Comparison of ENCODE assay signal across 16 mouse cellular contexts in genomic region chr11:34337907-34338306, GRCm38 (mm10). TPM values are rescaled to one million over a fixed set of nuclear protein-coding genes. Genes with fewer than 3 reads are reported as not detected.
A peak's percentile ranks its signal among the peaks of the same experiment; 100 is the strongest.
DNase-seq lines count a peak whose midpoint lies in the region; ATAC-seq and TF ChIP-seq lines count a peak whose summit lies in the region.
"Had no signal": no experiment of that assay in that cellular context is flagged by ENCODE, and none has a peak within 500 bp of the region (broad histone marks: within the 10 kb centered on the region; RNA-seq: fewer than 3 reads in every experiment).

No protein-coding gene starts in this region.

- TF ChIP-seq CTCF in forebrain, postnatal 0 days (IDR thresholded peaks at IDR 0.05; ENCODE audit: low read depth): peak; percentile 44
- peak; percentile 34; the same call in 1 of the 2 replicates for TF ChIP-seq CTCF in lung, embryonic 14.5 days (IDR thresholded peaks at IDR 0.05; ENCODE audit: low read depth)
- TF ChIP-seq CTCF in liver, postnatal 0 days (IDR thresholded peaks at IDR 0.05; ENCODE audit: low read depth): peak; percentile 43

- ATAC-seq in forebrain, postnatal 0 days: no peak
- no peak for ATAC-seq in forebrain, embryonic 11.5 days (replicated peaks; ENCODE audit: low FRiP score)
- no peak for ATAC-seq in lung, embryonic 14.5 days (ENCODE audit: insufficient read depth)
- no peak for ATAC-seq in liver, postnatal 0 days
- ATAC-seq: forebrain, embryonic 16.5 days had no signal

- no peaks in the 10 kb centered on the region for H3K36me3 ChIP-seq in forebrain, postnatal 0 days (ENCODE audit: insufficient read depth)
- no peaks in the 10 kb centered on the region for H3K36me3 ChIP-seq in forebrain, embryonic 11.5 days (ENCODE audit: control insufficient read depth, insufficient read depth, low read length)
- H3K36me3 ChIP-seq in lung, embryonic 14.5 days (ENCODE audit: insufficient read depth): no peaks in the 10 kb centered on the region
- no peaks in the 10 kb centered on the region for H3K36me3 ChIP-seq in ES-E14 (ENCODE audit: control insufficient read depth, insufficient read depth, low read length, poor library complexity, severe bottlenecking)
- no peaks in the 10 kb centered on the region for H3K36me3 ChIP-seq in liver, postnatal 0 days (replicated peaks; ENCODE audit: insufficient read depth, low read length)

- no peak for DNase-seq in forebrain, postnatal 0 days
- no peak for DNase-seq in forebrain, embryonic 11.5 days (ENCODE audit: low spot score)
- DNase-seq in lung, embryonic 14.5 days: no peak
- no peak for DNase-seq in lung, postnatal 14 days
- DNase-seq in ES-E14 (ENCODE audit: low read depth, low spot score): peak; percentile 30
- no peak for DNase-seq in liver, postnatal 0 days
- DNase-seq in ovary, postnatal 36 days (ENCODE audit: low spot score): no peak
- no peak for DNase-seq in adrenal gland, adult 18-20 months (ENCODE audit: low spot score in 2 of 2)
- DNase-seq: adrenal gland, adult 8-10 months; cerebellum, adult 9-10 months; gastrocnemius, postnatal 10 days; retina, postnatal 1 day had no signal

- no peak overlapping the region for H3K4me2 ChIP-seq in forebrain, postnatal 0 days (ENCODE audit: low read depth)
- no peak overlapping the region for H3K4me2 ChIP-seq in forebrain, embryonic 11.5 days (ENCODE audit: low read depth, low read length, severe bottlenecking)
- H3K4me2 ChIP-seq in lung, embryonic 14.5 days: no peak overlapping the region
- H3K4me2 ChIP-seq in liver, postnatal 0 days (ENCODE audit: low read depth, low read length): no peak overlapping the region

- H3K4me3 ChIP-seq in forebrain, postnatal 0 days (ENCODE audit: low read depth, low read length): no peak overlapping the region
- H3K4me3 ChIP-seq in forebrain, embryonic 11.5 days (ENCODE audit: low read depth, low read length): no peak overlapping the region
- no peak overlapping the region for H3K4me3 ChIP-seq in lung, embryonic 14.5 days (ENCODE audit: low read depth, low read length)
- no peak overlapping the region for H3K4me3 ChIP-seq in ES-E14 (ENCODE audit: insufficient read depth in 1 of 2, low read depth in 1 of 2, low read length in 2 of 2, poor library complexity in 1 of 2, severe bottlenecking in 1 of 2)
- no peak overlapping the region for H3K4me3 ChIP-seq in liver, postnatal 0 days (ENCODE audit: low read depth, low read length)

- in situ Hi-C loops in ES-E14 (cut with MboI; ENCODE audit: low sequenced_read_pairs in 2 of 2, unreplicated experiment in 2 of 2): no loop called here

- 66% methylated on average over 1 of the region's 1 CpGs for WGBS in forebrain, postnatal 0 days
- WGBS in forebrain, embryonic 11.5 days: 72% methylated on average over 1 of the region's 1 CpGs
- 65% methylated on average over 1 of the region's 1 CpGs for WGBS in lung, embryonic 14.5 days
- 69% methylated on average over 1 of the region's 1 CpGs for WGBS in liver, postnatal 0 days (ENCODE audit: insufficient replicate concordance)

- no peaks in the 10 kb centered on the region for H3K9me3 ChIP-seq in forebrain, postnatal 0 days (ENCODE audit: low read length)
- no peaks in the 10 kb centered on the region for H3K9me3 ChIP-seq in forebrain, embryonic 11.5 days (ENCODE audit: control insufficient read depth, low read length)
- no peaks in the 10 kb centered on the region for H3K9me3 ChIP-seq in lung, embryonic 14.5 days (ENCODE audit: low read depth, low read length)
- no peaks in the 10 kb centered on the region for H3K9me3 ChIP-seq in ES-E14 (ENCODE audit: control insufficient read depth, insufficient read depth, low read depth, low read length)
- H3K9me3 ChIP-seq in liver, postnatal 0 days (ENCODE audit: low read length): no peaks in the 10 kb centered on the region

- no peaks in the 10 kb centered on the region for H3K27me3 ChIP-seq in forebrain, postnatal 0 days (ENCODE audit: insufficient read depth, low read length)
- H3K27me3 ChIP-seq in forebrain, embryonic 11.5 days (ENCODE audit: control insufficient read depth, insufficient read depth, low read length): no peaks in the 10 kb centered on the region
- no peaks in the 10 kb centered on the region for H3K27me3 ChIP-seq in lung, embryonic 14.5 days (ENCODE audit: insufficient read depth, low read length)
- no peaks in the 10 kb centered on the region for H3K27me3 ChIP-seq in liver, postnatal 0 days (ENCODE audit: insufficient read depth, low read length)

- no peak overlapping the region for H3K27ac ChIP-seq in forebrain, postnatal 0 days (ENCODE audit: low read depth, low read length)
- no peak overlapping the region for H3K27ac ChIP-seq in forebrain, embryonic 11.5 days (ENCODE audit: low read depth, low read length)
- H3K27ac ChIP-seq in lung, embryonic 14.5 days (ENCODE audit: low read depth): no peak overlapping the region
- H3K27ac ChIP-seq in ES-E14 (ENCODE audit: insufficient read depth, low read depth, low read length, poor library complexity, severe bottlenecking): no peak overlapping the region
- no peak overlapping the region for H3K27ac ChIP-seq in liver, postnatal 0 days (ENCODE audit: low read depth)

- H3K9ac ChIP-seq in forebrain, postnatal 0 days: no peak overlapping the region
- no peak overlapping the region for H3K9ac ChIP-seq in forebrain, embryonic 11.5 days (ENCODE audit: low read length)
- no peak overlapping the region for H3K9ac ChIP-seq in lung, embryonic 14.5 days
- H3K9ac ChIP-seq in ES-E14 (ENCODE audit: insufficient read depth, low read depth, low read length, poor library complexity, severe bottlenecking): no peak overlapping the region
- no peak overlapping the region for H3K9ac ChIP-seq in liver, postnatal 0 days (replicated peaks)

- no peak for TF ChIP-seq EP300 in liver, postnatal 0 days (IDR thresholded peaks at IDR 0.05; ENCODE audit: low read depth)

- no peaks in the 10 kb centered on the region for H3K4me1 ChIP-seq in forebrain, postnatal 0 days (ENCODE audit: insufficient read depth)
- no peaks in the 10 kb centered on the region for H3K4me1 ChIP-seq in forebrain, embryonic 11.5 days (replicated peaks; ENCODE audit: control insufficient read depth, insufficient read depth, low read length)
- no peaks in the 10 kb centered on the region for H3K4me1 ChIP-seq in lung, embryonic 14.5 days (ENCODE audit: insufficient read depth)
- H3K4me1 ChIP-seq in ES-E14 (ENCODE audit: control insufficient read depth in 2 of 2, insufficient read depth in 2 of 2, low read length in 2 of 2, poor library complexity in 1 of 2): no peaks in the 10 kb centered on the region
- no peaks in the 10 kb centered on the region for H3K4me1 ChIP-seq in liver, postnatal 0 days (ENCODE audit: insufficient read depth)

TF ChIP-seq in ES-E14, 5 proteins besides CTCF, POLR2A, EP300 and RAD21:
- TF ChIP-seq ZNF384 (IDR thresholded peaks at IDR 0.05; ENCODE audit: low read depth, low read length) (no peak), CHD2 (IDR thresholded peaks at IDR 0.05; ENCODE audit: low read depth, low read length) (no peak), ZC3H11A (IDR thresholded peaks at IDR 0.05; ENCODE audit: borderline replicate concordance, low read depth, low read length) (peak; percentile 78; the same call in 1 of the 2 replicates), MAFK (IDR thresholded peaks at IDR 0.05; ENCODE audit: insufficient read depth, low read depth, low read length) (no peak), HCFC1 (IDR thresholded peaks at IDR 0.05; ENCODE audit: borderline replicate concordance, insufficient read depth, low read length) (no peak)
TF ChIP-seq in ES-E14: peak in this region for 1.

RNA-seq across cellular contexts. Expression of gene Fam196b, which starts 23.3 kb away (rescaled TPM):
- total RNA-seq in forebrain, postnatal 0 days (2014; rRNA removed): 3.5 and 5.0 TPM in 2 replicates
- 0.79 and 1.5 TPM in 2 replicates for polyA plus RNA-seq in forebrain, postnatal 0 days (2015; fragmentation: Nextera tagmentation; extraction: Ambion mirVana)
- 0.94 and 1.1 TPM in 2 replicates for polyA plus RNA-seq in forebrain, embryonic 11.5 days (2014; fragmentation: Nextera tagmentation; extraction: Ambion mirVana)
- polyA plus RNA-seq in lung, embryonic 14.5 days (2014; fragmentation: Nextera tagmentation; extraction: Ambion mirVana): not detected in 2 replicates
- 0.36 and 0.42 TPM in 2 replicates for total RNA-seq in ES-E14 (2012; rRNA removed)
- polyA plus RNA-seq in liver, postnatal 0 days (2015; fragmentation: Nextera tagmentation; extraction: Ambion mirVana): 0.11 and 0.13 TPM in 2 replicates
- not detected for total RNA-seq in adrenal gland, adult 18-20 months (2021)
- total RNA-seq: heart, postnatal 25 days; megakaryocyte-erythroid progenitor cell, adult 5-6 weeks had no signal
- polyA plus RNA-seq: lung, embryonic 16.5 days had no signal
